Mouse (Mus musculus) ES-E14 (cell line): ENCODE measurements around the gene Pla2g1b. TPM values are rescaled to one million over a fixed set of nuclear protein-coding genes. Genes with fewer than 3 reads are reported as not detected.

Experiments
- DNase-seq: peaks from one replicate; pipeline ENCODE4 v3.0.0-alpha.2; 2013; ENCODE audit warnings: low read depth, low spot score
- H3K27ac ChIP-seq: 2 replicates; pipeline ENCODE4 v1.5.1; 2012; ENCODE audit warnings: low read depth, mild to moderate bottlenecking, low read length, moderate library complexity, mixed read lengths; ENCODE audit not compliant: poor library complexity, insufficient read depth, severe bottlenecking
- H3K36me3 ChIP-seq: 2 replicates; pipeline ENCODE4 v1.6.1; 2012; ENCODE audit warnings: mild to moderate bottlenecking, low read length, moderate library complexity, mixed read lengths; ENCODE audit not compliant: control insufficient read depth, poor library complexity, insufficient read depth, severe bottlenecking
- H3K4me1 ChIP-seq, 2 experiments: fragments of 150-350 bp in 1 of 2; sonication (generic) in 1 of 2; 2 replicates each; pipeline ENCODE4 v1.6.1; 2012; ENCODE audit warnings: low read length in 2 of 2, mild to moderate bottlenecking in 1 of 2, mixed read lengths in 1 of 2; ENCODE audit not compliant: control insufficient read depth in 2 of 2, insufficient read depth in 2 of 2, poor library complexity in 1 of 2
- H3K4me3 ChIP-seq, 2 experiments: fragments of 150-350 bp in 1 of 2; sonication (generic) in 1 of 2; 2 replicates each; pipeline ENCODE4 v1.5.1; 2012; ENCODE audit warnings: low read length in 2 of 2, low read depth in 1 of 2, mild to moderate bottlenecking in 1 of 2, mixed read lengths in 1 of 2; ENCODE audit not compliant: insufficient read depth in 1 of 2, poor library complexity in 1 of 2, severe bottlenecking in 1 of 2
- H3K9ac ChIP-seq: 2 replicates; pipeline ENCODE4 v1.6.1; 2012; ENCODE audit warnings: low read depth, mild to moderate bottlenecking, low read length, mixed read lengths; ENCODE audit not compliant: poor library complexity, insufficient read depth, severe bottlenecking
- H3K9me3 ChIP-seq: fragments of 150-350 bp; sonication (generic); 2 replicates; pipeline ENCODE4 v1.6.1; 2012; ENCODE audit warnings: low read depth, mild to moderate bottlenecking, low read length; ENCODE audit not compliant: control insufficient read depth, insufficient read depth
- CHD2 ChIP-seq: IDR thresholded peaks from 2 replicates; pipeline ENCODE4 v1.6.1; 2014; ENCODE audit warnings: mild to moderate bottlenecking, low read depth, low read length, inconsistent platforms
- HCFC1 ChIP-seq: IDR thresholded peaks from 2 replicates; pipeline ENCODE4 v1.6.1; 2012; ENCODE audit warnings: low read length, inconsistent platforms, borderline replicate concordance; ENCODE audit not compliant: insufficient read depth
- MAFK ChIP-seq: IDR thresholded peaks from 2 replicates; pipeline ENCODE4 v1.6.1; 2014; ENCODE audit warnings: mild to moderate bottlenecking, low read depth, low read length, inconsistent platforms; ENCODE audit not compliant: insufficient read depth
- ZC3H11A ChIP-seq: IDR thresholded peaks from 2 replicates; pipeline ENCODE4 v1.6.1; 2012; ENCODE audit warnings: low read depth, mild to moderate bottlenecking, inconsistent platforms, low read length, borderline replicate concordance
- ZNF384 ChIP-seq: IDR thresholded peaks from 2 replicates; pipeline ENCODE4 v1.6.1; 2012; ENCODE audit warnings: low read depth, low read length, inconsistent platforms
- in situ Hi-C, 2 experiments: fragments of 600-800 bp; cut with MboI; formaldehyde crosslinking; loops; one replicate each; pipeline ENCODE4 v1.15.1; 2025; ENCODE audit warnings: low sequenced_read_pairs in 2 of 2, inconsistent platforms in 1 of 2; ENCODE audit not compliant: unreplicated experiment in 2 of 2
- total RNA-seq: library from RNA; depleted of rRNA; stranded (reverse); fragments of 300-350 nt; gene quantifications from 2 replicates; pipeline ENCODE4 v1.2.3, GENCODE M21; 2012

Pla2g1b gene
- total RNA-seq, 1 experiment: 31.1 TPM

DNA sequence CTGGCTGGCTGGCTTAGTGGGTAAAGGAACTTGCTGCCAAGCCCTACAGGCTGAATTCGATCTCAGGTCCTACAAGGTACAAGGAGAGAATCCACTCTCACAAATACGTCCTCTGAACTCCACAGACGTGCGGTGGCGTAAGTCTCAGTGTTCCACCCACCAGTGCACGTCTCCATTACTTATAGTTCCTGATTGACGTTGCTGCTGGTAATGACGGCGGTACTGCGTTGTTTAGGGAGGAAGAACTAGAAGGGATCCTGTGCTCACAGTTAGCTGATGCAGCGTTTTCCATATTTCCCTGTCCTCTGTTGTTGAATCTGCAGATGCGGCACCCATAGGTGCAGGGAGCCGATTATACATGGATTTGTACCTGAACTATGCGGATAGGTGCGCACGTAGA lies 47.7 kb downstream of the Pla2g1b start:
- no peak overlapping the region for H3K27ac ChIP-seq
- H3K4me3 ChIP-seq: no peak overlapping the region
- no peak overlapping the region for H3K9ac ChIP-seq
- in situ Hi-C loops: no loop called here
- no peak for TF ChIP-seq MAFK
- no peak for TF ChIP-seq CHD2
- TF ChIP-seq ZC3H11A: no peak
- TF ChIP-seq HCFC1: no peak
- TF ChIP-seq ZNF384: no peak
- H3K9me3 ChIP-seq: no peaks in the 10 kb centered on the region
- DNase-seq: no peak
- no peaks in the 10 kb centered on the region; the same call in 1 of the 2 replicates for H3K36me3 ChIP-seq
- peaks cover 13 to 19% of the 10 kb centered on the region in 2 experiments for H3K4me1 ChIP-seq

DNA sequence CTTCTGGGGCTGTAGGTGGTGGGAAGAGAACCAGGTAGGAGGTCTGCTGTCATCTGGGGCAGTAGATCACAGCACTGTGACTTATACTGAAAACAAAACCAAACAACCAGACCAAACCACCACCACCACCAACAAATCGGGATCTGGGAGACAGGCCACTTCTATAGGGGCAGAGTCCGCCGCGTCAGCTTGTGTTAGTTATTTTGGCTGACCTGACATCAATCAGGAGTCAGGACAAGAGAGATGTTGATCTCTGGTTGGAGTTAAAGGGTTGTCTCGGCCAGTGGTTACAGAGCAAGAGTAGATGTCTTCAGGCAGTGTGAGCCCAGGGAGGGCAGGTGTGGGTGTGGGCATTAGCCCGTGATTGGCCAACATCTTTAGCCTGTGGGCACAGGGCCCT lies 48.3 kb downstream of the Pla2g1b start:
- Histone ChIP-seq H3K4me3 (no peak overlapping the region), H3K4me1 (peaks cover 8 to 17% of the 10 kb centered on the region in 2 experiments; a peak in 3 of 4 replicates), H3K27ac (peak overlapping the region; percentile 14; the same call in 1 of the 2 replicates), H3K9ac (no peak overlapping the region), H3K36me3 (no peaks in the 10 kb centered on the region; the same call in 1 of the 2 replicates), H3K9me3 (no peaks in the 10 kb centered on the region)
- in situ Hi-C loops: no loop called here
- DNase-seq: no peak
- no peak for TF ChIP-seq ZNF384
- no peak for TF ChIP-seq HCFC1
- TF ChIP-seq CHD2: no peak

DNA sequence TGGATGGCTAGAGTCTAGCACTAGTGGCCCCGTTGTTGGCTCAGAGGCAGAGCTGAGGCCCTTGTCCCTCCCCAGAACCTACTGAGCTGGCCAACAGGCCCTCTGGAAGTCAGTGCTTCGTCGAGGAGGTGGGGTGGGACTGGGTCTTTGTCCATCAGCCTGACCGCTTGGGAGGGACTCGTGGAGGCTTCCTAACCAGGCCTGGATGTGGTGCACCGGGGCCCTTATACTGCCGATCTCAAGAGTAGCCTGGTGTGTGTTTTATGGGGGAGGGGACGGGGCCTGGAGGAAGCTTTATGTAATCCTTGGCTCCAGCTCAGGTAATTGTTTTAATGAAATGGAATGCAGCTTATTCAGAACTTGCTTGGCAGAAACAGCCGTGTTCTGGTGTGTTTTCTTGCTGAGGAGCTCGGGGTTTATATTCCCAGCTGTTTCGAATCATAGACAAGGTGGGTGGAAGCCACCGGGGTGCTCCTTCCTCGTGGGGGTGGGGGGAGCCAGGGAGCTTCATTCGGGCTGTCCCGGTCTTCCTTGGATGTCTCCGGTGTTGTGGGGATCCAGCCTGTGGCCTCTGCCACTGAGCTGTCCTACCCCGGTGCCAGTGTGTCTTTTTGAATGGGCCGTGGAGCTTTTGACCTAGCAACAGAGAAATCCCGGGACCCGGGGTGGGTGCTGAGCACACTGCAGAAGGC lies 49.0 kb downstream of the Pla2g1b start:
- in situ Hi-C loops: no loop called here
- DNase-seq: no peak
- Histone ChIP-seq H3K4me3 (no peak overlapping the region), H3K9me3 (no peaks in the 10 kb centered on the region), H3K27ac (peak overlapping the region; percentile 14), H3K4me1 (peaks cover 7 to 13% of the 10 kb centered on the region in 2 experiments; a peak in 3 of 4 replicates), H3K9ac (no peak overlapping the region), H3K36me3 (no peaks in the 10 kb centered on the region; the same call in 1 of the 2 replicates)
- no peak for TF ChIP-seq HCFC1
- no peak for TF ChIP-seq ZNF384
- no peak for TF ChIP-seq ZC3H11A
- no peak for TF ChIP-seq MAFK
- no peak for TF ChIP-seq CHD2

DNA sequence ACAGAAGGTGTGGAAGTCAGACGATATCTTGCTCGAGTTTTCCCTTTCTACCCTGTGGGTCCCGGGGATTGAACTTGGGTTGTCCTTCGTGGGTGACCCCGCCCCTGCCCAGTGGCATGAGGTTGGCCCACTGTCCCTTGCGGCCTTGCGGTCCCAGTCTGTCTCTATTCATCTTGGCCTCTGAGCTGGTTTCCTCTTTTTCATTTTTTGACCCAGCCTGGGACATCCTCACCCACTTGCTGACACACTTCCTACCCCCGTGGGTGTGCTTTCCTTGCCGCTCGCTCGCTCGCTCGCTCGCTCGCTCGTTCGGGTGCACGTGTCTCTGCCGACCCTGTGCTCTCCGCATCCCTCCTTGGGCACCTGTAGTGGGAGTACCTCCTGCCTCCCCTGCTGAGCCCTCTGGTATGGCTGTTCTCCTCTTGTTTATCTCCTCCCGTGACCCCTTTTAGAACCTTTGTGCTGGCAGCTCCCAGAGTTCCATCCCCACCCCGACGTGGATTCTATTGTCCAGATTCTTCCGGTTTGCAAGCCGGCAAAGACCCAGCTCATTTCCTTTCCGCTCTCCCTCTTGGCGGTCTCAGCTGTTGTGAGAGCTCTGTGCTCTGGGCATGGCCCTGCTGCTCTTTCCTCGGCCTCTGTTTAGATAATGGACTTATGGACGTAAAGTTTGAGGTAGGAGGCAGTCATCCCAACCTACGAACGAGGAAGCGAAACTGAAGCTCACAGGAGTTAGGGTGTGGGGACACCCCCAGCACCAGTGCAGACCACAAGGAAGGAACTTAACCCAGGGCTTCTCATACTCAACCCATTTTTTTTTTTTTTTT lies 50.2 kb downstream of the Pla2g1b start:
- Histone ChIP-seq H3K9me3 (no peaks in the 10 kb centered on the region), H3K4me3 (peak overlapping the region; percentile 44 to 62), H3K36me3 (no peaks in the 10 kb centered on the region; the same call in 1 of the 2 replicates), H3K27ac (peak overlapping the region; percentile 51), H3K4me1 (peaks cover 7 to 16% of the 10 kb centered on the region in 2 experiments; a peak in 3 of 4 replicates), H3K9ac (peak overlapping the region; percentile 48; the same call in 1 of the 2 replicates)
- TF ChIP-seq ZNF384 (no peak), ZC3H11A (no peak), MAFK (no peak), HCFC1 (no peak), CHD2 (no peak)
- peak; percentile 65 for DNase-seq
- in situ Hi-C loops: no loop called here
